Mouse (Mus musculus): Measurements from ENCODE around the gene Eva1c.

Gene Eva1c

GRCm38 (mm10) chr16:90863036-90863435 lies 36.5 kb downstream of the Eva1c start:
- ATAC-seq (ENCODE audit: insufficient number of reproducible peaks, low FRiP score, low TSS enrichment): no peak

DNA sequence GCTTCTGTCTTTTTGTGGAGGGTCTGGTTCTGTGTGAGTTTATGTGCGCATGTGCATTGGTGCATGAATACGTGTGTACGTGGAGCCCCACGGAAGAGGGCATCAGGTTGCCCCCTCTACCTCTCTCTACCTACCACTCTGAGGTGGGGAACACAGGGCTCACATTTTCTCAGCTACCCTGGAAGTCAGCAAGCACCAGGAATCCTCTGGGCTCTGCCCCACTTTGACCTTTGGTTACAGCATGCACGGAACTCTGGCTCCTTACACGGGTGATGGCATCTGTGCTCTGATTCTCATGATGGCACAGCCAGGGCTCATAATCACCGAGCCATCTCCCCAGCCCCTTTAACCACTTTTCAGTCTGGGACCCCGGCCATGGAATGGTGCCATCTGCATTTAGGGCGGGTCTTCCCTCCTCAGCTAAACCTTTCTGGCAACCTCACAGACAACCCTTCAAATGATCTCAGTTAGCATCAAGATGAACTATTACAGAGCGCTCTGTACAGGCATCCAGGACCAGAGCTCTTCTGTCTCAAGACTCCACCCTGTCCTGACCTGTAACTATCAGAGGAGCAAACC lies 37.0 kb downstream of the Eva1c start:
- ATAC-seq (ENCODE audit: insufficient number of reproducible peaks, low FRiP score, low TSS enrichment): no peak

DNA sequence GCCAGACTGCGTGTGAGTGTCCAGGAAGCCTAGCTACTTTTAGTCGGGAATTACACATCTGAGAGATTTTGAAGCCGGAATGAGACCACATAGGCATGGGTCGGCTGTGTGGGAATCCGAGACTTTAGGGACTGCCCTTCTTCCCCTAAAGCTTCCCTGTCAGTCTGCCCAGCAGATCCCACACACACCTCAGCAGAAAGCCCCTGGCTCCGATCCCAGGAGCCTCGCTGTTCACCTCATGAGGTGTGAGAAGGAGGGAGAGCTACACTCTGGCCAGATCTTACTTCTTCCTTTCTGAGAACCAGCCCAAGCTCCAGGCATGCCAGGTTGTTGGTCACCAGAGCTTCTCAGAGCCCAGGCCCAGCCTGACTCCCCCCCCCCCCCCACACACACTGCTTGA lies 38.2 kb downstream of the Eva1c start:
- peak; percentile 33; the same call in 1 of the 2 replicates for ATAC-seq (ENCODE audit: insufficient number of reproducible peaks, low FRiP score, low TSS enrichment)

GRCm38 (mm10) chr16:90865652-90866051 lies 39.1 kb downstream of the Eva1c start:
- ATAC-seq (ENCODE audit: insufficient number of reproducible peaks, low FRiP score, low TSS enrichment): no peak

- ATAC-seq (ENCODE audit: insufficient number of reproducible peaks, low FRiP score, low TSS enrichment): no peak
These were observed 41.6 kb downstream of the Eva1c start for GRCm38 (mm10) chr16:90868129-90868528.

DNA sequence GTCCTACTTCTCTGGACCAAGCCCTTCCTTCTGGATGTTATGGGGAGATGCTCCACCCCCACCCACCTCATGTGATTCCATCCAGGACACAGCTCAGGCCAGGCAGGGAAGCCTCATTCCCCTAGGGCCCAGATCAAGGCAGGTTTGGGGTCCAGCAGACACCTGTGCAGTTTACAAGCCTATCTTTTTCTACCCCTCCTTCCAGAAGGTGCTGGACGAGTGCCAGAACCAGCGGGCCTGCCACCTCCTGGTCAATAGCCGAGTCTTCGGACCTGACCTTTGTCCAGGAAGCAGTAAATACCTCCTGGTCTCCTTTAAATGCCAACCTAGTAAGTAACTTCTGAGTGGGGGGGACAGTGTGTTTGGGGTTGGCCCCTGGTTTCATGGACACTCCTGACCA lies 42.8 kb downstream of the Eva1c start:
- ATAC-seq (ENCODE audit: insufficient number of reproducible peaks, low FRiP score, low TSS enrichment): no peak

DNA sequence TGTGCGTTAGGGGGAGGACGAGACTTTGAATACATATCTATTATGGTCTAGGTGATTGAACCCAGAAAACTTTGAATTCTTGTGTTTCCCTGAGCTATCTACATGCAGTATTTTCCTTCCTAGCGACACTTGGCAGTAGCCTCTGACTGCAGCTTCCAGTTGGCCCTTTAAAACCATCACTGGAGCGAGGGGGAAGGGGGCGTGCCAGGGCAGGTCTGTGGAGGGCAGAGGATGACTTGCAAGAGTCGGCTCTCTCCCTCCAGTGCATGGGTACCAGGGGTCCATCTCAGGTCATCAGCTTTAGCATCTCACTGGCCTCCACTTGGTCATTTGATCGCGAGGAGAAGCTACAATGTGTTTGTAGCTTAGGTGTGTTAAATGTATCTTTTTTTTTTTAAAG lies 46.4 kb downstream of the Eva1c start:
- ATAC-seq (ENCODE audit: insufficient number of reproducible peaks, low FRiP score, low TSS enrichment): no peak

DNA sequence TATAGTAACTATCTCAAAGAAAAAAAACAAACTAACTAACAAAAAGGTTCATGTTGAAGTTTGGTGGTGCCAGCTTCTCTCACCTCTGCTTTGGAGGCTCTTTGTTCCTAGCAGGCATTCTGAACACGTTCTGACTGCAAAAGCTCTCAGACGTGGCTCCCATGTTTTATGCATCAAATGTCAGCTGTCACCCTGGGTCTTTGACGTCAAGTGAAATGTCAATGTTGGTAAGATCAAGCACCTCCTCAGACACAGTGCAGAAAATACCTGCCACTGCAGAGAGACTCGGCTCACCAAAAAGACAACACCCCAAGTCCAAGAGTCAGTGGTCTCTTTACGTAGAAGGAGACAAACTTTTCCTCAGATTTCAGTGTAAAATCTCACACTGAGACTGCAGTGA lies 48.0 kb downstream of the Eva1c start:
- no peak for ATAC-seq (ENCODE audit: insufficient number of reproducible peaks, low FRiP score, low TSS enrichment)

DNA sequence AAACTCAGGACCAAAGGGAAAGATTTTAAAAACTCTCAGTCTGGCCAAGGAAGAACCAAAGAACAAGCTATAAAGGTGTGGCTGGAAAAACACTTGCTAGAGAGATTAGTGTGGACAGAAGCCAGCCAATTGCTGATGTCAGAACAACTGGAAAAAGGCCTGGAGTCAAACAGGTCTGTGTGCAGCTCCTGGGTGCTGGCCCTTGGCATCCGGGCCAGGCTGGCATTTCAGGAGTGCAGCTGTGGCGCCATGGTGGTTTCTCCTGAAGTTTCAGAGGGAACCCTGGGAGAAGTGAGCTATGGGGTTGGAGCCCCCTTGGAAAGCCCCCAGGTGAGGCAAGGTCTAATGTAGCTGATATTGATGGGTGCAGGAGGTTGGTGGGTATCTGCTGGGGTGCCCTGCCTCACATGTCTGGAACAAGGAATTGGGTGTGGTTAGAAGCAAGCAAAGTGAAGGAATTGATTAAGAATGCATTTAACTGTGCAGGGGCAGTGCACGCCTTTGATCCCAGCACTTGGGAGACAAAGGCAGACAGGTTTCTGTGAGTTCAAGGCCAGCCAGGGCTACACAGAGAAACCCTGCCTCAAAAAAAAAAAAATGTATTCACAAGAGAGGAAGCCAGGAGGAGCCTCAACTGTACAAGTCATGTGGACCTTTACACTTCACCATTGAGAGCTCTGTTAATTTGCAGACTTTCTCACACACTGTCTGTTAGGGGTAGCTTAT lies 51.8 kb downstream of the Eva1c start:
- ATAC-seq (ENCODE audit: insufficient number of reproducible peaks, low FRiP score, low TSS enrichment): no peak

GRCm38 (mm10) chr16:90882501-90882977 lies 56.0 kb downstream of the Eva1c start:
- no peak for ATAC-seq (ENCODE audit: insufficient number of reproducible peaks, low FRiP score, low TSS enrichment)

- no peak for ATAC-seq (ENCODE audit: insufficient number of reproducible peaks, low FRiP score, low TSS enrichment)
These were observed 58.8 kb downstream of the Eva1c start for GRCm38 (mm10) chr16:90885351-90885750.

DNA sequence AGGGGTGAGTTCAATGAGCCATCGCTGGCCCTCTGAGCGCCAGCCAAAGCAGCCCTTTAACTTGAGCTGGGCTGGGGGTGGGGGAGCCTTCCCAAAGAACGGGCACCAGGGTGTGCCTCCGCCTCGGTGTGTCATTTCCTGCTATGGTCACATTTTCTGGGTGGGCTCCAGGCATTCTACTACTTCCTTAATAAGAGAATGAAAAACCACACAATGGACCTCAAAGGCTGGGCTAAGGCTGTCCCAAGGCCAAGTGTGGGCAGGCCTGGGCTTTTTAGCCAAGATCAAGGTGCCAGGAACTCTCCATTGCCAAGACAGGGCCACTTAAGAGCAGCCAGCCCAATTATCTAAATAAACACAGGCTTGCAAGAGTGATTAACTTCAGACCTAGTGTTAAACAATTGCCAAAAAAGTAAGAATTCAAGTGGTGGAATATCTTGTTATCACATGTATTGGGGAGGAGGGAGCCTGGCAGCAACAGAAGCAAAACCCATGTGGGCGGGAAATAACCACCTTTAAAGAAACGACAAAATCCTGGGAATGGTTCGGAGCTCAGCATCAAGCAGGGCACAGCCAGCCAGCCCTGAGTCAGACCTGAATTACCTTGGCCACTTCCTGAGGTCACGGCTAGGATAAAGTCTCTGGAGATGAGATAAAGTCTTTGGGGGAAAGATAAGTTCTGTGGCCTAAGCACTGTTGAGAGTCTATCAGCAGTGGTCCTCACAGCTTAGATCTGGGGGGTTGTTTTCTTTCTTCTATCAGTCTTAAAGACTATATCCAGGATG lies 59.5 kb downstream of the Eva1c start:
- ATAC-seq (ENCODE audit: insufficient number of reproducible peaks, low FRiP score, low TSS enrichment): no peak

DNA sequence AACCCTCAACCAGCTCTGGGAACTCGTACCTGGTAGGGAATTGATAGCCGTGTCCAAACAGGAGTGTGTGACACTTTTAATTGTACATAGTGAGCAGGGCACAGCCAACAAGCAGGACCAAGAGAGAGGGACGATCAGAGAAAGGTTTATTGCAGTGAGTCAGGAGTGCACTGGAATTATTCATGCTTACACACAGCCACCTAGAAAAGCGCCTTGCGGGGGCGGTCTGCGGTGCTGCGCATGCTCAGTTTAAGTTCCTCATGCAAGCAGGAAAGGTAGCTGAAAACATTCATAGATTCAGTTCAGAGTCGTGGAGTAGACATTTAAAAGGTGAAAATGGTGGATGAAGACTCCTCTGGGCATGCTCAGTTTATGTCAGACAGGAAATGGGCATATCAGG lies 64.2 kb downstream of the Eva1c start:
- ATAC-seq (ENCODE audit: insufficient number of reproducible peaks, low FRiP score, low TSS enrichment): no peak

GRCm38 (mm10) chr16:90891601-90892000 lies 65.1 kb downstream of the Eva1c start:
- no peak for ATAC-seq (ENCODE audit: insufficient number of reproducible peaks, low FRiP score, low TSS enrichment)

- ATAC-seq (ENCODE audit: insufficient number of reproducible peaks, low FRiP score, low TSS enrichment): no peak
These were observed 65.6 kb downstream of the Eva1c start for GRCm38 (mm10) chr16:90892081-90892480.

DNA sequence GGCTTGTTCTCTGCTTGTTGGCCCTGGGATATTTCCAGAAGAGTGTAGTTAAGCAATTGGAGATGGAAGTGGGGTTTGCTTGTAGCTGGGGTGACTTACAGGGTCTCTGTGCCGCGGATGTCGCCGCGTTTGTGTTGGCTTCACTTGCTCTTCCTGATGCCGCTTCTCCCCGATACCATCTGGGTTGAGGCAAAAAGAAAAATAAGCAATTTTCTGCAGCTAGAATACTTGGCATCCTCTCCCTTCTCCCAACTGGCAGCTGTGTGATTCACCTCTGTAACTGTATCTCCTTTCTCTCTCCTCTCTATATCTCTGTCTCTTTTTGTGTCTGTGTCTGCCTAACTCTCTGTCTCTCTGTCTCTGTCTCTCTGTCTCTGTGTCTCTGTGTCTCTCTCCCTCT lies 66.5 kb downstream of the Eva1c start:
- ATAC-seq (ENCODE audit: insufficient number of reproducible peaks, low FRiP score, low TSS enrichment): no peak

DNA sequence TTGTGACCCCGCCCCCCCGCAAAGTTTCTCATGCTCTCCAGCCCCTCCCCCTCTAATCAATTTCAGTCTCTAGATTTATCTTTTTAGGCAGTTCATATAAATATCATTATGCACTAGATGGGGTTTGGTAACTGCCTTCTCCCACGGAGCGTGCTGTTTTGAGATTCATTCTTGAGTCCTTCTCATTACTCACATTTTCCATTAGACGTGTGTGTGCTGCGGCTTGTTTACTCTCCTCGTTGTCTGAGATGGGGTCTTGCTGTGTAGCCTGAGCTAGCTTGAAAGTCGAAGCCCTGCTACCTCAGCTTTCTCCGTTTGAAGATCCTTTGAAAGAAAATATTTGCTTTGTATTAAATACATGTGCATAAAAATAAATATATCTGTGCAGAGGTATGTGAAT lies 67.3 kb downstream of the Eva1c start:
- ATAC-seq (ENCODE audit: insufficient number of reproducible peaks, low FRiP score, low TSS enrichment): no peak

- no peak for ATAC-seq (ENCODE audit: insufficient number of reproducible peaks, low FRiP score, low TSS enrichment)
These were observed 71.1 kb downstream of the Eva1c start for GRCm38 (mm10) chr16:90897651-90898050.

GRCm38 (mm10) chr16:90899498-90899897 lies 73.0 kb downstream of the Eva1c start:
- ATAC-seq (ENCODE audit: insufficient number of reproducible peaks, low FRiP score, low TSS enrichment): no peak

DNA sequence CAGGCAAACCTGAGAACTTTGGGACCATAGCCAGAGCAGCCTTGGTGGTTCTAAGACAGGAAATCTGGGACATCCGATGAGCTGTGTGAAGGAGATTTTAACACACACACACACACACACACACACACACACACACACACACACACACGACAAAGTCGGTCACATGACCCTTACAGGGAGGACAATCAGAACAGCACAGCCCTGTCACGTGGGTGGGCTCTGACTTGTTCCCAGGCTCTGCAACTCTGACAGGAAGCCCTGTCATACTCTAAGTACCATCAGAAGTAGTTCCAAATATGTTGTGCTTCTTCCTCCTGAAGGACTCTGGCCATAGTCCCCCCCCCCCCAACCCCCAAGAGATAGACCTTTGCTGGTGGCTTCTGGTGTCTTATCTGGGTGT lies 74.8 kb downstream of the Eva1c start:
- ATAC-seq (ENCODE audit: insufficient number of reproducible peaks, low FRiP score, low TSS enrichment): no peak

- no peak for ATAC-seq (ENCODE audit: insufficient number of reproducible peaks, low FRiP score, low TSS enrichment)
These were observed 76.8 kb downstream of the Eva1c start for GRCm38 (mm10) chr16:90903300-90903699.
